Mouse (Mus musculus): ENCODE measurements around the gene Amtn. TPM values are rescaled to one million over a fixed set of nuclear protein-coding genes. Genes with fewer than 3 reads are reported as not detected.
"Not testable (repeated sequence)": the region's sequence is repeated elsewhere in the genome, so short reads cannot be mapped to it uniquely, and the experiment has no call there.

Gene Amtn
- polyA plus RNA-seq, 1 experiment from 2014 or later, result not detected

GRCm38 (mm10) chr5:88401464-88401863 lies 25.6 kb downstream of the Amtn start:
- H3K36me3 ChIP-seq (ENCODE audit: control insufficient read depth, insufficient read depth, low read length), result no peaks in the 10 kb centered on the region
- no peak overlapping the region for H3K4me3 ChIP-seq (ENCODE audit: low read depth, low read length)
- WGBS, result 88% methylated on average over 3 of the region's 3 CpGs
- no peak overlapping the region for H3K9ac ChIP-seq (ENCODE audit: low read depth, low read length)
- H3K4me1 ChIP-seq (replicated peaks; ENCODE audit: control insufficient read depth, insufficient read depth, low read length), result no peaks in the 10 kb centered on the region
- H3K9me3 ChIP-seq (ENCODE audit: control insufficient read depth, low read length), result no peaks in the 10 kb centered on the region
- H3K27ac ChIP-seq (ENCODE audit: low read depth, low read length), result no peak overlapping the region
- DNase-seq (ENCODE audit: low spot score), result no peak
- no peak for ATAC-seq (ENCODE audit: low FRiP score)
- no peak overlapping the region for H3K4me2 ChIP-seq (replicated peaks; ENCODE audit: low read depth, low read length)
- no peaks in the 10 kb centered on the region for H3K27me3 ChIP-seq (ENCODE audit: control insufficient read depth, insufficient read depth, low read length)

DNA sequence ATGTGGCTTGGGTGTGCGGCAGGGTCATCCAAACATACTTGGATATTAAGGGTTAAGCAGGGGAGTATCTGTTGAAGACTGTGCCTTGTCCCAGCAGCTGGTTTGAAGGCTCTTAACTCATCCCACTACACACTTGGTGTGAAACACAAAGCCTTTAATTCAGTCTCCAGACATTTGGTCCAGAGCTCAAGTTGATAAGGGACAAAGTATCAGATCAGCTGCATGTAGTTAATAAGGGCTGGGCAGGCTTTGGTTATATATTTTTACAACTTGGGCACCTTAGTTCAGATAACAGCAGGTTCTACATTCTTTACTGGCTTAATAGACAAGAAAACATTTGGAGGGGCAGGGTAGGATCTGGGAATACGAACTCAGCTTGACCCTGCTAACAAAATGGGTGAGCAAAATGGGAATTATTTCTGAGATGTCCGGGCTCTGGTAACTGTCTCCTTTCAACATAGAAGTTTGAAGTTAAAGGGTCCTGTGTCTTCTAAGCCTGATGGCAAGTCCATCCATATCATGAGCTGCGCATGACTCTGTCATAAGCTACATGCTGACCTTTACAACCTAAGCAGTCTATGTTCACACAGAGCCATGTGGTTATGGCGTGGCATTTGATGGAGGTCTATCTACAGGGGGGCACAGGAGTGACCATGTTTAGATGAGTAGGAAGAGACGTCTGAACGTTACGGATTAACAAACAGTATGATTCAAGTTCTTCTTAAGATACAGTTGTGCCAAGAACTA lies 44.6 kb downstream of the Amtn start:
- WGBS, result 89% methylated on average over 8 of the region's 8 CpGs
- DNase-seq (ENCODE audit: low spot score) (no peak), ATAC-seq (ENCODE audit: low FRiP score) (no peak)
- no peak overlapping the region for H3K27ac ChIP-seq (ENCODE audit: low read depth, low read length)
- no peak overlapping the region for H3K4me3 ChIP-seq (ENCODE audit: low read depth, low read length)
- H3K9me3 ChIP-seq (ENCODE audit: control insufficient read depth, low read length), result no peaks in the 10 kb centered on the region
- no peaks in the 10 kb centered on the region for H3K4me1 ChIP-seq (replicated peaks; ENCODE audit: control insufficient read depth, insufficient read depth, low read length)
- no peaks in the 10 kb centered on the region for H3K27me3 ChIP-seq (ENCODE audit: control insufficient read depth, insufficient read depth, low read length)
- H3K4me2 ChIP-seq (replicated peaks; ENCODE audit: low read depth, low read length), result no peak overlapping the region
- H3K9ac ChIP-seq (ENCODE audit: low read depth, low read length), result no peak overlapping the region
- no peaks in the 10 kb centered on the region for H3K36me3 ChIP-seq (ENCODE audit: control insufficient read depth, insufficient read depth, low read length)

DNA sequence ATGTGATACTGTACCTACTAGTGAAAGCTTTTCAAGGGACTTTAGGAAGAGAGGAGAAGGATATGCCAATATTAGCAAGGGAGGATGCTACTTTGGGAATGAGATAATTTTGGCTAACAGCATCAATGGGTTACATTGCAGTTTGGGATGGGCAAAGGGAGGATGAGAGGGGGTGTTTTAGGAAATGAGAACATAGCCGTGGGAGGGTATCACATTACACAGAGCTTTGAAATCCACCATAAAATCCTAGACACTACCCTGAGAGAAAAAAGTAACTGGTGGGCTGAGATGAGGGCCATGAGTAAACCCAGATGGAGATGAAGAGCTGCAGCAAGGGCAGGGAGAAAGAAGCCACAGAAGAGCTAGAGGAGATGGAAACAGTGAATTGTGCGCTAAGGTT lies 49.0 kb downstream of the Amtn start:
- not testable (repeated sequence) for H3K9ac ChIP-seq (ENCODE audit: low read depth, low read length); H3K4me1 ChIP-seq (replicated peaks; ENCODE audit: control insufficient read depth, insufficient read depth, low read length); H3K9me3 ChIP-seq (ENCODE audit: control insufficient read depth, low read length); DNase-seq (ENCODE audit: low spot score); H3K36me3 ChIP-seq (ENCODE audit: control insufficient read depth, insufficient read depth, low read length); H3K27ac ChIP-seq (ENCODE audit: low read depth, low read length); H3K4me2 ChIP-seq (replicated peaks; ENCODE audit: low read depth, low read length); ATAC-seq (ENCODE audit: low FRiP score); H3K27me3 ChIP-seq (ENCODE audit: control insufficient read depth, insufficient read depth, low read length); H3K4me3 ChIP-seq (ENCODE audit: low read depth, low read length)
- WGBS, result 78% methylated on average over 2 of the region's 2 CpGs

- Histone ChIP-seq H3K9me3 (ENCODE audit: control insufficient read depth, low read length) (no peaks in the 10 kb centered on the region), H3K9ac (ENCODE audit: low read depth, low read length) (no peak overlapping the region)
Observed at GRCm38 (mm10) chr5:88426753-88427152, 50.8 kb downstream of the Amtn start.

More at GRCm38 (mm10) chr5:88426753-88427152, 50.8 kb downstream of the Amtn start:
- DNase-seq (ENCODE audit: low spot score), result no peak
- Histone ChIP-seq H3K27ac (ENCODE audit: low read depth, low read length) (no peak overlapping the region), H3K4me3 (ENCODE audit: low read depth, low read length) (no peak overlapping the region), H3K4me1 (replicated peaks; ENCODE audit: control insufficient read depth, insufficient read depth, low read length) (no peaks in the 10 kb centered on the region), H3K36me3 (ENCODE audit: control insufficient read depth, insufficient read depth, low read length) (no peaks in the 10 kb centered on the region), H3K27me3 (ENCODE audit: control insufficient read depth, insufficient read depth, low read length) (no peaks in the 10 kb centered on the region), H3K4me2 (replicated peaks; ENCODE audit: low read depth, low read length) (no peak overlapping the region)
- 74% methylated on average over 1 of the region's 1 CpGs for WGBS
- ATAC-seq (ENCODE audit: low FRiP score), result no peak

Other genes with a start within 250 kb of the Amtn start
- gene Gm11115, start 222.0 kb upstream of the Amtn start, polyA plus RNA-seq (2014; fragmentation: Nextera tagmentation; extraction: Ambion mirVana), result not detected in 2 replicates
- gene Gm7714, start 107.2 kb upstream of the Amtn start, polyA plus RNA-seq (2014; fragmentation: Nextera tagmentation; extraction: Ambion mirVana), result not detected in 2 replicates
- not detected in 2 replicates for gene Prol1, start 58.8 kb upstream of the Amtn start, polyA plus RNA-seq (2014; fragmentation: Nextera tagmentation; extraction: Ambion mirVana)
- gene Ambn, start 79.9 kb downstream of the Amtn start, polyA plus RNA-seq (2014; fragmentation: Nextera tagmentation; extraction: Ambion mirVana), result not detected in 2 replicates
- gene Enam, start 111.9 kb downstream of the Amtn start, polyA plus RNA-seq (2014; fragmentation: Nextera tagmentation; extraction: Ambion mirVana), result not detected in 2 replicates
- gene Jchain, start 151.8 kb downstream of the Amtn start, polyA plus RNA-seq (2014; fragmentation: Nextera tagmentation; extraction: Ambion mirVana), result 0.49 TPM in 1 of 2 replicates, not detected in the other
- gene Utp3, start 178.4 kb downstream of the Amtn start, polyA plus RNA-seq (2014; fragmentation: Nextera tagmentation; extraction: Ambion mirVana), result 68.7 and 75.4 TPM in 2 replicates
- gene Rufy3, start 188.9 kb downstream of the Amtn start, polyA plus RNA-seq (2014; fragmentation: Nextera tagmentation; extraction: Ambion mirVana), result 168 and 180 TPM in 2 replicates